In the genomic region with DNA sequence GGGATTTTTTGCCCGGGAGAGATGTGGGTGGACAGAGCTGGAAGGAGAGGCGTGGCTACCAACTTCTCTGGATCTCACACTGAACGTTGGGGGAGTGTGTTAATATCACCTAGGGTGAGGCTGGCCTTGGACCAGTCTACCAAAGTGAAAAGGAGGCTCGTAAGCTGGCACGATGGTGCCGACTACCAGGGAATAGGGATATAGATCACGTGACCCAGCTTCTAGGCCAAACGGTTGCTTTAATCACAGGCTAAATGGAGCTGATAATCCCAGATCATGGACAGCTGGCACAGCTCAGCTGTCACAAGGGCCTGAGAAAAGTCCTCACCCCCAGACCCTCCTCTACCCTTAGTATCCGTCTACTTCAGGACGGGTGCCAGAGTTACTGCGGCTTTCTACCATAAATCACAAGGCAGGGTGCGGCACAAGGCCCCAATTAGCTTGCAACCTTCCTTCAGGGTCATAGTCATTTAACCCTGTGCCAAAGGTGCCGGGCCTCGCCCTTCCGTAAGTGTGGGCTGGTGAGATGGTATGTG, we compare ENCODE assay signal across 9 mouse cellular contexts. TPM values are rescaled to one million over a fixed set of nuclear protein-coding genes. Genes with fewer than 3 reads are reported as not detected.
DNase-seq lines count a peak whose midpoint lies in the region; ATAC-seq and TF ChIP-seq lines count a peak whose summit lies in the region.
"Had no signal": no experiment of that assay in that cellular context is flagged by ENCODE, and none has a peak within 500 bp of the region (broad histone marks: within the 10 kb centered on the region; RNA-seq: fewer than 3 reads in every experiment).

No protein-coding gene starts in this region.

- H3K9me3 ChIP-seq in intestine, postnatal 0 days (ENCODE audit: control insufficient read depth) = no peaks in the 10 kb centered on the region
- no peaks in the 10 kb centered on the region for H3K9me3 ChIP-seq in midbrain, embryonic 13.5 days

- peak overlapping the region; percentile 58 for H3K4me2 ChIP-seq in intestine, postnatal 0 days (replicated peaks; ENCODE audit: low read depth)
- no peak overlapping the region for H3K4me2 ChIP-seq in midbrain, embryonic 13.5 days (replicated peaks)

- H3K4me3 ChIP-seq in intestine, postnatal 0 days (ENCODE audit: low read depth, low read length) = peak overlapping the region; percentile 14; the same call in 1 of the 2 replicates
- H3K4me3 ChIP-seq in midbrain, embryonic 13.5 days (replicated peaks) = no peak overlapping the region

- H3K27ac ChIP-seq in intestine, postnatal 0 days (ENCODE audit: low read depth, low read length) = peak overlapping the region; percentile 9; the same call in 1 of the 2 replicates
- H3K27ac ChIP-seq in midbrain, embryonic 13.5 days = no peak overlapping the region

- ATAC-seq in intestine, postnatal 0 days = peak; percentile 77
- ATAC-seq in midbrain, embryonic 13.5 days = no peak; the same call in 1 of the 2 replicates

- 0 out of 2 replicates have a peak overlapping the region, but pooled peaks have one; percentile 7 for H3K9ac ChIP-seq in intestine, postnatal 0 days (ENCODE audit: low read depth, low read length)
- no peak overlapping the region for H3K9ac ChIP-seq in midbrain, embryonic 13.5 days (replicated peaks)

- no peaks in the 10 kb centered on the region for H3K36me3 ChIP-seq in intestine, postnatal 0 days (ENCODE audit: control insufficient read depth, insufficient read depth)
- no peaks in the 10 kb centered on the region for H3K36me3 ChIP-seq in midbrain, embryonic 13.5 days

- 30% methylated on average over 15 of the region's 15 CpGs for WGBS in intestine, postnatal 0 days
- 23% methylated on average over 15 of the region's 15 CpGs for whole genome bisulfite sequencing in large intestine, adult 2 months
- 84% methylated on average over 15 of the region's 15 CpGs for WGBS in midbrain, embryonic 13.5 days

- peak; percentile 37 for DNase-seq in ovary, adult 18-20 months (ENCODE audit: low spot score)
- no peak for DNase-seq in ovary, postnatal 14 days (ENCODE audit: low spot score)
- DNase-seq in large intestine, adult 2 months (ENCODE audit: low read depth, low spot score) = peak; percentile 82
- DNase-seq in testis, postnatal 10 days (ENCODE audit: low spot score) = peak; percentile 50
- DNase-seq in layer of hippocampus, postnatal 10 days (ENCODE audit: low spot score in 2 of 2) = no peak
- DNase-seq: cerebellum, adult 11 months; thymus, postnatal 4 days had no signal

- no peaks in the 10 kb centered on the region for H3K27me3 ChIP-seq in intestine, postnatal 0 days (replicated peaks; ENCODE audit: control insufficient read depth, insufficient read depth, low read length)
- H3K27me3 ChIP-seq in midbrain, embryonic 13.5 days = no peaks in the 10 kb centered on the region

- TF ChIP-seq CTCF in intestine, postnatal 0 days (IDR thresholded peaks at IDR 0.05; ENCODE audit: low read depth) = no peak

- H3K4me1 ChIP-seq in intestine, postnatal 0 days (replicated peaks; ENCODE audit: control insufficient read depth, insufficient read depth, low read length) = peaks cover 5% of the 10 kb centered on the region
- no peaks in the 10 kb centered on the region for H3K4me1 ChIP-seq in midbrain, embryonic 13.5 days (replicated peaks)

RNA-seq across cellular contexts. Expression of a gene that starts 51.1 kb away (rescaled TPM):
- 29.1 and 29.9 TPM in 2 replicates for polyA plus RNA-seq in intestine, postnatal 0 days (2015; fragmentation: Nextera tagmentation; extraction: Ambion mirVana)
- 33.4 and 33.6 TPM in 2 replicates for polyA plus RNA-seq in large intestine, adult 2 months (2012; rRNA removed)
- total RNA-seq in layer of hippocampus, postnatal 10 days (2021) = 10 to 100 TPM; 62.6 to 73.8 TPM
- 128 and 133 TPM in 2 replicates for polyA plus RNA-seq in midbrain, embryonic 13.5 days (2015; fragmentation: Nextera tagmentation; extraction: Ambion mirVana)

Comparison
In these comparisons a context has a peak if more than half of its experiments do, and no peak if none do; other contexts are left out.
1. DNase-seq: peak in ovary, adult 18-20 months (single experiment), large intestine, adult 2 months (single experiment) and testis, postnatal 10 days (single experiment); none in ovary, postnatal 14 days (single experiment) and layer of hippocampus, postnatal 10 days (0 of 2).